Mouse (Mus musculus) brain, embryonic 14.5 days (tissue): ENCODE data around the gene Anapc2.

Experiments
- CTCF ChIP-seq: fragments of 200-500 bp; IDR thresholded peaks from 2 replicates; pipeline ENCODE4 v1.5.1; 2012; ENCODE audit warnings: inconsistent platforms, mild to moderate bottlenecking, moderate library complexity, borderline replicate concordance; ENCODE audit not compliant: insufficient read depth, insufficient read length; ENCODE audit errors: extremely low read depth
- POLR2A ChIP-seq: fragments of 200-500 bp; IDR thresholded peaks from 2 replicates; pipeline ENCODE4 v1.6.1; 2012; ENCODE audit warnings: mild to moderate bottlenecking, inconsistent platforms, borderline replicate concordance; ENCODE audit not compliant: poor library complexity, insufficient read depth, insufficient read length, severe bottlenecking; ENCODE audit errors: extremely low read depth

GRCm38 (mm10) chr2:25320084-25320483 lies 47.8 kb downstream of the Anapc2 start:
- TF ChIP-seq CTCF (no peak), POLR2A (no peak)
